Mouse (Mus musculus) embryonic facial prominence, embryonic 15.5 days (tissue): Measurements from ENCODE around the gene Clcnka. TPM values are rescaled to one million over a fixed set of nuclear protein-coding genes. Genes with fewer than 3 reads are reported as not detected.

ENCODE experiments used
- ATAC-seq: fragments of 200-750 bp; cut with Nextera tagmentation; 2 replicates; pipeline ENCODE4 v1.8.0; 2017; ENCODE audit warnings: low read depth, moderate TSS enrichment; ENCODE audit not compliant: insufficient number of reproducible peaks, low FRiP score, low TSS enrichment
- H3K27ac ChIP-seq: fragments of 300-500 bp; sonication (generic); replicated peaks from 2 replicates; pipeline ENCODE4 v1.5.1; 2015; ENCODE audit warnings: mild to moderate bottlenecking, inconsistent platforms
- H3K27me3 ChIP-seq: fragments of 300-500 bp; sonication (generic); 2 replicates; pipeline ENCODE4 v1.6.1; 2015; ENCODE audit warnings: inconsistent platforms
- H3K36me3 ChIP-seq: fragments of 300-500 bp; sonication (generic); 2 replicates; pipeline ENCODE4 v1.6.1; 2015; ENCODE audit warnings: mild to moderate bottlenecking, inconsistent platforms
- H3K4me1 ChIP-seq: fragments of 300-500 bp; sonication (generic); 2 replicates; pipeline ENCODE4 v1.6.1; 2015; ENCODE audit warnings: inconsistent platforms
- H3K4me2 ChIP-seq: fragments of 300-500 bp; sonication (generic); replicated peaks from 2 replicates; pipeline ENCODE4 v1.6.1; 2015; ENCODE audit warnings: mild to moderate bottlenecking, inconsistent platforms
- H3K4me3 ChIP-seq: fragments of 300-500 bp; sonication (generic); replicated peaks from 2 replicates; pipeline ENCODE4 v1.5.1; 2015; ENCODE audit warnings: mild to moderate bottlenecking, inconsistent platforms
- H3K9ac ChIP-seq: fragments of 300-500 bp; sonication (generic); 2 replicates; pipeline ENCODE4 v1.6.1; 2015; ENCODE audit warnings: inconsistent platforms
- H3K9me3 ChIP-seq: fragments of 300-500 bp; sonication (generic); replicated peaks from 2 replicates; pipeline ENCODE4 v1.6.1; 2016; ENCODE audit warnings: inconsistent platforms
- WGBS: fragments of 180-500 bp; shearing (Covaris S2); methylation state at CpG from one replicate; pipeline ENCODE4 v1.1.7; 2015; 5-methylcytosine and 5-hydroxymethylcytosine counted together
- polyA plus RNA-seq: library from polyadenylated mRNA; unstranded; fragments of >200 nt; fragmentation: Nextera tagmentation; extraction: Ambion mirVana; gene quantifications from 2 replicates; pipeline ENCODE4 v1.2.1, GENCODE M21; 2015

Gene Clcnka
- polyA plus RNA-seq, 1 experiment from 2014 or later: 0.51 TPM

DNA sequence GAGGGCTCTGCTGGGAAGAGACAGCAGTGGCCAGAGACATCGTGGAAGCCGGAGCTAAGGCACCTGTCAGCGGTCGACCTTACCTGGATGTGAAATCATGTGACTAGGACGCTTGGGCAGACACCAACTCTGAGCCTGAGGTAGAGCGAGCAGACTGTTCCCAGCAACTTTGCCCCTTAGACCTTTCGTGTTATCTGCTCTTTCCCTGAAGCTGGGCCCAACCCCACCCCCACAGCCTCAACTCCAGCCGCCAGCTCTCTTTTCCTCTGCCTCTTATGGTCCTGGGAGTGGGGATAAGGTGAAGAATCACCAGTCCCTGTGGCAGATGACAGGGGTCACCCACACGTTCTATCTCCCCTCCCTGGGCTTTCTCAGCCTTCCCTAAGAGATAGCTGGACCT, 22.4 kb upstream of the Clcnka start:
- 40% methylated on average over 9 of the region's 9 CpGs for WGBS
- Histone ChIP-seq H3K4me2 (no peak overlapping the region), H3K36me3 (no peaks in the 10 kb centered on the region), H3K9me3 (no peaks in the 10 kb centered on the region), H3K27ac (no peak overlapping the region; the same call in 1 of the 2 replicates), H3K9ac (no peak overlapping the region), H3K4me1 (peaks cover 16% of the 10 kb centered on the region), H3K4me3 (no peak overlapping the region), H3K27me3 (0 out of 2 replicates have a peak, but pooled peaks cover 2% of the 10 kb centered on the region)
- ATAC-seq: no peak

DNA sequence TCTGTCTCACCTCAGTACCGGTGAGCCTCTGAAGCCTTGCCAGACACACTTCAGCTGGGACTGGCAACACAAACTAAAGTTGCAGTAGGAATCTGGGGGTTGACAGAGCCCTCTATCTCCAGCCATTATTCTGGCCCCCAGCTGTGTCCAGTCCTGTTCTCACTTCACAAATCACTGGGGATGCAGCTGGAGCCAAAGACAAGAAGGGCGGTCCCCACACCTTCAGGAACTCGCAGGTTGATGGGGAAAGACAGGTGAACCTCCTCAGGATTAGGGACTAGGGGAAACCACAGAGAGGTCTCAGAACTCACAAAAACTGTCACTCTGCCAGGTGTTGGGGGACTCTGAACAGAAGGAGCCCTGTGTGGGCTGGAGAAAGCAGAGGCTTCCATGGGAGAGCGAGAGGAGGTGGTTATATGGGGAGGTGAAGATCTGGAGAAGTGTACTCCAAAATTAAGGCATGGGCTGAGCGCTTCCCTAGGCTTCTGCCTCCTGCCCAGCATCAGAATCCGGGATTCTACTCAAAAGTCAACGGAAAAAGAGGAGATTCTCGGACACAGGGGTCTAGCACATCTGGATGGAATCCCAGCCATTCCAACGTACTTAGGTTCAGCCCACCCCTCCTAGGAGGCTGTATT, 21.8 kb upstream of the Clcnka start, which contains the start of gene Hspb7:
Gene Hspb7, plus strand, starts transcription at position 588 of the 638 bp plus-strand sequence.
- H3K27me3 ChIP-seq: 0 out of 2 replicates have a peak, but pooled peaks cover 2% of the 10 kb centered on the region
- no peak within 1 kb of the TSS; the same call in 1 of the 2 replicates for H3K27ac ChIP-seq
- 51% methylated on average over 9 of the region's 9 CpGs for WGBS
- peaks cover 11% of the 10 kb centered on the region for H3K4me1 ChIP-seq
- H3K4me2 ChIP-seq: no peak within 1 kb of the TSS
- ATAC-seq: no peak
- H3K9me3 ChIP-seq: no peaks in the 10 kb centered on the region
- no peak within 1 kb of the TSS for H3K4me3 ChIP-seq
- H3K36me3 ChIP-seq: no peaks in the 10 kb centered on the region
- H3K9ac ChIP-seq: no peak within 1 kb of the TSS

DNA sequence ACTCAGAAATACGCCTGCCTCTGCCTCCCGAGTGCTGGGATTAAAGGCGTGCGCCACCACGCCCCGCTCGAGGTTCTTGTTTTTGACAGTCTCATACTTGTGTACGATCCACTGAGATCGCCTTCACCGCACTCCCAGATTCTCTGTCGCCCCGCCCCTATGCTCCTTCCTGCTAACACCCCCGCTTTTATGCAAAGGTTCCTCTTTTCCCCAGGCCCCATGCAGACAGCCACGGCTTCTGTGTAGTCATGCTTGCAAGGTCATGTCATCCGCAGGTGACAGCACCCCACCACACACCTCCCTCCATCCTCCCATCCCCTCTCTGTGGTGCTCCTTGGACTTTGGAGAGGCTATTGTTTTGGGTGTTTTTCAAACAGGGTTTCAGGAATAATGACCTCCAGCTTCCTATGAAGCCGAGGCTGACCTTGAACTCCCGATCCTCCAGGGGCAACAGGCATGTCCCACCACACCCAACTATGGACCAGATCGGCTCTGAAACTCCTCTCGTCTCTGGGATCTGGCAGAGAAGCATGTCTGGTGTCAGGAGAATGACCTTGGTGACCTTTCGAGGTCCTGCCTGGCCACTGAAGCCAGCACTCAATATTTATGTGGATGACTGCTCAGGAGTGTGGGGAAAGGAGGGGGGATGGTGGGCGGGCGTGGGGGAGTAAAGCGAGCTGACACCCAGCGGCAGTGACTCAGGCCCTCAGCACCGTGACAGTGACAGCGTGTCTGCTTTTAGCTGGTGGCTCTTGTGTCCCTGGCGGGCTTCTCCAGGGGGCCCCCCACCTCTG, 21.1 kb upstream of the Clcnka start:
- peaks cover 6% of the 10 kb centered on the region for H3K4me1 ChIP-seq
- no peak overlapping the region for H3K9ac ChIP-seq
- H3K36me3 ChIP-seq: no peaks in the 10 kb centered on the region
- H3K9me3 ChIP-seq: no peaks in the 10 kb centered on the region
- H3K27me3 ChIP-seq: no peaks in the 10 kb centered on the region
- H3K4me3 ChIP-seq: no peak overlapping the region
- no peak for ATAC-seq
- no peak overlapping the region for H3K27ac ChIP-seq
- WGBS: 59% methylated on average over 27 of the region's 27 CpGs
- H3K4me2 ChIP-seq: no peak overlapping the region

DNA sequence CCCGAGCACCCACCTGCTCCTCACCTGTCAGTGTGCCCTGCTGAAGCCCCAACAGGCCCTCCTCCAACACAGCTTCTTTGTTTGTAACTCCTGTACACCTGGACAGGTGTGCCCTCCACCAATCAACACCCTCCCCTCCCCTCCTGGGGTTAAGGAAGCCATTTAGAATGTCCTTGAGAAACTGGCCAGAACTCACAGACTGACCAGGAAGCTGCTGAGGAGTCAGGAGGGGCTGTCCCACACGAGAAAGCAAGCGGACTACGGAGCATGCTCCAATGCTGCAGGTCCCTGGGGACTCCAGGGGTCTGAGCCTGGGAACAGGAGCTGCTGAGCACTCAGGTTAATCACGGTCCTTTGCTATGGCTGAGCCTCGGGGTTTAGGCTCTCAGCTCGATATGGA, 17.4 kb upstream of the Clcnka start, which contains the start of gene Clcnkb:
Gene Clcnkb, minus strand, starts transcription at position 91 of the 400 bp plus-strand sequence.
- H3K4me2 ChIP-seq: no peak within 1 kb of the TSS
- peaks cover 6% of the 10 kb centered on the region; the same call in 1 of the 2 replicates for H3K4me1 ChIP-seq
- H3K27me3 ChIP-seq: no peaks in the 10 kb centered on the region
- 59% methylated on average over 7 of the region's 7 CpGs for whole genome bisulfite sequencing
- no peak within 1 kb of the TSS for H3K27ac ChIP-seq
- no peaks in the 10 kb centered on the region for H3K9me3 ChIP-seq
- ATAC-seq: no peak
- no peak within 1 kb of the TSS for H3K9ac ChIP-seq
- H3K36me3 ChIP-seq: no peaks in the 10 kb centered on the region
- H3K4me3 ChIP-seq: no peak within 1 kb of the TSS

DNA sequence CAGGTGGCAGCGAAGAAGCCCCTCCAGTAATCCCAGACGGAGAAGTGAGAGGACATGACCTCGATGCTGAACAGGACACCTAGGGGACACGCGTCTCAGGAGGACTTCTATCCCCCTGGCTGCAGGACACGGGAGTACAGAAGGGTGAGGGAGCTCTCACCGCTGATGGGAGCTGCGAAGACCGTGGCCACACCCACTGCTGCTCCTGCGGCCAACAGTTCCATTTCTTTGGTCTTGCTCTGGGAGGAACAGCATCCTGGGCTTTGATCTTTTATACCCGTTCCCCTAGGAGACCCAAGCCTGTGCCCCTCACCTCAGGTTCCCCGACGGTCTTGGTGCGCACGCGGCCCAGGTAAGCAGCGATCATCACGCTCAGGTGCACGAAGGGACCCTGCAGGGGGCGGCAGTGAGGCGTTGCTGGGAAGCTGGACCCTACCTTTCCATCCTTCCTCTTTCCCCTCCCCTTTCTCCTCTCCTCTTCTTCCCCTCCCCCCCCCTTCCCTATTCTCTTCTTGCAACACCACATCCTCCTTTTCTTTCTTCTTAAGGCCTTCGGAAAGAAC, 13.0 kb upstream of the Clcnka start:
- H3K4me3 ChIP-seq: no peak overlapping the region
- no peaks in the 10 kb centered on the region for H3K4me1 ChIP-seq
- H3K27me3 ChIP-seq: no peaks in the 10 kb centered on the region; the same call in 1 of the 2 replicates
- no peak for ATAC-seq
- no peaks in the 10 kb centered on the region for H3K36me3 ChIP-seq
- no peak overlapping the region for H3K4me2 ChIP-seq
- no peaks in the 10 kb centered on the region for H3K9me3 ChIP-seq
- 18% methylated on average over 22 of the region's 22 CpGs for WGBS
- no peak overlapping the region for H3K9ac ChIP-seq
- no peak overlapping the region for H3K27ac ChIP-seq

DNA sequence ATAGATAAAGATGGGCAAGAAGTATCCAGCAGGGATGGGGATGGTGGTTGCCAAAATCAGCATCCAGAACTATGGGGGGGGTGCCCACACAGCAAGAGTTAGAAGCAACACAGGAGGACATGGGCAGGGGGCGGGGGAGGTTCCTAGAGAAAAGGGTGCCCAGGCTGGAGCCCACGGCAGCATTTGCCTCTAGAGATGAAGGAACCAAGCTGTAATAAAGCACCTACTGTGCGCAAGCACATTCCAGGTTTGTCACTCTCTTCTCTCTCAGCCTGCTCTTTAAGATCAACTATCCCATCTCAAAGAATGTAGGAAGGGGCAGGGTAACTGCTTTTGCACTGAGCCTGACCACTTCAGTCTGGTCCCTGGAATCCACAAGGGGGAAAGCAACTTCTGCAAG, 10.1 kb upstream of the Clcnka start:
- no peak for ATAC-seq
- WGBS: 83% methylated on average over 3 of the region's 3 CpGs
- Histone ChIP-seq H3K9me3 (no peaks in the 10 kb centered on the region), H3K4me1 (peaks cover 7% of the 10 kb centered on the region; the same call in 1 of the 2 replicates), H3K9ac (no peak overlapping the region), H3K4me2 (no peak overlapping the region), H3K27me3 (no peaks in the 10 kb centered on the region; the same call in 1 of the 2 replicates), H3K27ac (no peak overlapping the region), H3K4me3 (no peak overlapping the region), H3K36me3 (no peaks in the 10 kb centered on the region)

DNA sequence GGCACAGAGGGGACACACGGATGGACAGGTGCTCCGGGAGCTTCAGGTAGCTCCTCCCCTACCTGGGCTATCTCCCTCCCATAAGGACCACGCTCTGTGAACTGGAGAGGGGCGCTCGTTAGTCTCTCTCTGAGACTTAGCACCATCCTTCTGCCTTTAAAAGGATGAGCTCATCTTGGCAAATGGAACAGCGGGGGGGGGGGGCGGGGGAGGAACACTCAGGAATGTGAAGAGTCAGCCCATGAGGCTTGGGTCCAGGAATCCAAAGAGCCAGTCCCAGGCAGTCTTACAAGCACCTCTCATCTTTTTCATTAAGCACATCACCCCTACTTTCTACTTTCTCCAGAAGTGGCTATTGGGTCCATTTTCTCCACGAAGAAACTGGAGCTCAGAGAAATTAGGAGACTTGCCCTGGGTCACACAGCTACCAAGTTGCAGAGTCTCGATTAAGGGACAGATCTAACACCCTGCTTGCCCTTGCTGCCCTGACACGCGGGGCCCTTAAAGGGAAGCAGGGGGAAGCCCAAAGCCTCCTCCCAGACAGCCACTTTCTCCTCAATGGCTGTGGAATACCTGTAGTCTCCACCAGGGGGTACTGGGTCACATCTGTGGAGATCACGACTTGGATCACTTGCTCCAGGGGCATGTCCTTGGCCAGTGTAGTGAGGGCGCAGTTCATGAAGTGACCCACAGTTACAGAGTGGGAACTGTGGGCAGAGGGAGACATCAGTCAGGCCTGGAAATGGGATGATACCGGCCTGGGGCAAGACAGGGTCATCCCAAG, 8.2 kb upstream of the Clcnka start:
- no peak for ATAC-seq
- 42% methylated on average over 14 of the region's 14 CpGs for whole genome bisulfite sequencing
- H3K9ac ChIP-seq: no peak overlapping the region

DNA sequence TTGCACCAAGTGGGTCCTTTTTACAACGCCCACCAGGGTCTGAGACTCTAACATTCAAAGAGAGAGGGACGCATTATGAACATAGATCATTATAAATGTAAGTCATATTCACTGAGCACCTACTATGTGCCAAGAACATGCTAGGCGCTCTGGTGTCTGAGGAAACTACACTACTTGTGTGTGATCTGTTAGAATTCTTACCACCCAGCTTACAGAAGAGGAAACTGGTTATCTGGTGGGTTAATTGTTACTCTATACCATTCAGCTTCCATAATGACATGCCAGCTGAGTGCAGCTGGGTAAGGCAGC, 6.7 kb upstream of the Clcnka start:
- no peaks in the 10 kb centered on the region for H3K9me3 ChIP-seq
- H3K27me3 ChIP-seq: no peaks in the 10 kb centered on the region; the same call in 1 of the 2 replicates
- no peaks in the 10 kb centered on the region for H3K36me3 ChIP-seq
- H3K4me3 ChIP-seq: no peak overlapping the region
- no peak for ATAC-seq
- peaks cover 7% of the 10 kb centered on the region; the same call in 1 of the 2 replicates for H3K4me1 ChIP-seq
- H3K4me2 ChIP-seq: no peak overlapping the region
- no peak overlapping the region; the same call in 1 of the 2 replicates for H3K9ac ChIP-seq
- WGBS: 83% methylated on average over 3 of the region's 3 CpGs
- H3K27ac ChIP-seq: no peak overlapping the region

More for the DNA sequence above, 8.2 kb upstream of the Clcnka start:
- Histone ChIP-seq H3K27ac (no peak overlapping the region), H3K4me1 (peaks cover 7% of the 10 kb centered on the region; the same call in 1 of the 2 replicates), H3K36me3 (no peaks in the 10 kb centered on the region), H3K9me3 (no peaks in the 10 kb centered on the region), H3K27me3 (no peaks in the 10 kb centered on the region; the same call in 1 of the 2 replicates), H3K4me2 (no peak overlapping the region), H3K4me3 (no peak overlapping the region)

DNA sequence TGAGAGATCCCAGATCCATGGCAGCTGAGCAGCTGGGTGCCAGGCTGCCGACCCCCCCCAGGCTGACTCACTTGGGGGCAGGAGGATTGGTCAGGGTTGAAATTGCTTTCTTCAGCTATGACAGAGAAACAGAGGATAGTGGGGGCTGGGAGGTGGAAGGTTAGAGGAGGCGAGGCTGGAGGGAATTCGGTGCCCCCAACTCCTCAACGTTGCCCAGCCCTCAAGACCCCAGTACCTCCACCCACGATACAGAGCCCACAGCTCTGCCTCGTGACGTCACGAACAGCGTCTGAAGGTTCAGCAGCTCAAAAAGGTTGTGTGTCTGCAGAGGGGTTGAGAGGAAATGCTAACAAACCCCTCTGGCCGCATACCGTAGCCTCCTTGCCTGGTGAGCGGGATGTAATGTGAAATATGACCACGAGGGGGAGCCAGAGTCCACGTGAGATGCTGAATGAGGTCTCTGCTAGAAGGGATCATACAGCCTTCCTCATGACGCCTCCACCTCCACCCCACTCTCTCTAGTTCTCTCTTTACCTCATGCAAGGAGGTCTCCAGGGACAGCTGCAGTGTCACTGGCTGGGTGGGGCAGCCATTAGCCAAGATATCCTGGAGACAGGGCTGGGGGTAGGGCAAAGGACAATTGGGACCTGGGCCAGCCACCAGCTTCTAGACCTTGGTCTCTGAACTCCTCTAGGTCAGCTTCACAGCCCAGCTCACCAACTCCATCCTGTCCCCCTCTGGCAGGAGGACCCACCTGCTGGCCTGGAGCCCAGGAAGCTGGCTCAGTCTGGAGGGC, 6.2 kb upstream of the Clcnka start:
- Histone ChIP-seq H3K9ac (peak overlapping the region; percentile 10; the same call in 1 of the 2 replicates), H3K27ac (no peak overlapping the region), H3K4me2 (peak overlapping the region; percentile 46), H3K4me3 (peak overlapping the region; percentile 23), H3K27me3 (no peaks in the 10 kb centered on the region; the same call in 1 of the 2 replicates), H3K36me3 (no peaks in the 10 kb centered on the region), H3K9me3 (no peaks in the 10 kb centered on the region), H3K4me1 (peaks cover 7% of the 10 kb centered on the region; the same call in 1 of the 2 replicates)
- peak; percentile 69 for ATAC-seq
- 9% methylated on average over 15 of the region's 15 CpGs for WGBS

DNA sequence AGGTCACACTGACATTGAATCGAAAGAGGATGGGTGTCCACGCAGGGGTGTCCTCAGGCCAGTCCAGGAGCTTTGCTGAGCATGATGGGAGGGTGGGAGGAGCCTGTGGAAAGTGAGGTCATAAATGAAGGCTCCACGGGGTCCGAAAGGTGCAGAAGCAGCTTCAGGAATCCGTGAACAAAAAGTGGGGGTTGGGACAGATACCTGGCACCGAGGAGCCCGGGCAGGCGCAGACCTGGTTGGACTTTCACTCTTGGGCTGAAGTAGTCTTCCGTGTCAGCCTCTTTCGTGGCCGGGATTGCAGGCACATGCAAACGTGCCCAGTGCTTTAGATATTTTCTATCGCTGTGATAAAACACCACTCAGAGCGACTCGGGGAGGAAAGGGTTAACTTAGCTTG, 1.6 kb upstream of the Clcnka start:
- Histone ChIP-seq H3K27ac (no peak overlapping the region), H3K9me3 (no peaks in the 10 kb centered on the region), H3K9ac (no peak overlapping the region), H3K4me2 (no peak overlapping the region), H3K36me3 (no peaks in the 10 kb centered on the region), H3K27me3 (no peaks in the 10 kb centered on the region), H3K4me3 (no peak overlapping the region), H3K4me1 (peaks cover 7% of the 10 kb centered on the region; the same call in 1 of the 2 replicates)
- WGBS: 82% methylated on average over 15 of the region's 15 CpGs
- no peak for ATAC-seq
